Mouse (Mus musculus): ENCODE measurements around the gene Col6a6. TPM values are rescaled to one million over a fixed set of nuclear protein-coding genes. Genes with fewer than 3 reads are reported as not detected.

The Col6a6 gene
- total RNA-seq, 2 experiments from 2014 or later = 0.34 to 0.44 TPM

DNA sequence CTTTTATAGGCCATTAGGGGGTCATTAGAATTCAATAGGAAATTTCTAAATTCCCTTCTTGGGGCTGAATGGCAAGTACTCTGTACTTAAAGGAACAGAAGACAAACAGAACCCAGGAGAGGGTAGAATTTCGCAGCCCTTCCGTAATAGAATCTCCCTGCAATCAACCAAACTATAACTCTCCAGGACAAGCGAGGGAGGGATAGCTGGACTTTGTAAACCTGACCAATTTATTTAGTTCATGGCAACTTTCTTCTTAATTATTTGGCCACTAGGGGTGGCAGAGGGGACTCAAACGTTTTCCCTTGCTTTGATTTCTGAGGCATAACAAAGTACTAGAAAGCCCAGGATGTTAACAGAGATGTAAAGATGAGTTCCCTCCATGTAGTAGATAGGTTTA, 6.8 kb upstream of the Col6a6 start:
- Histone ChIP-seq H3K27ac (no peak overlapping the region), H3K4me3 (no peak overlapping the region)
- DNase-seq (ENCODE audit: low spot score in 2 of 2) = no peak
- peak; percentile 57 for TF ChIP-seq CTCF (conservative IDR thresholded peaks at IDR 0.05)

DNA sequence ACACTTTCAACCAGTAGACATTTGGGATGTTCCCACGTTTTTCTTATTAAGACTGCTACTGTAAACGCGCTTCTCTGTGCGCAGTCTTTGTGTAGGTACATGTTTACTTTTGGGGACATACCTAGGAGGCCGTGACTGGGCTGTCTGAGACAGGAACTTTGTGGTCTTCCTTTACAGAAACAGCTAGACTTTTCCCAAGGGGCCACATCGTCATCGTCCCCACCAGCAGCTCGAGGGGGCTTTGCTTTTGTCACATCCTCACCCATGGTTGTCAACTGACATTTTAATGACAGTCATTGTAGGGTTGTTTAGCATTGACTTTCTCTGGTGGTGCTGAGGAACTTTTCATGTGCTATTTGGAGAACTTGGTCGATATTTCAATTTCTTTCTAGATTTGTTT, 3.3 kb upstream of the Col6a6 start:
- Histone ChIP-seq H3K27ac (no peak overlapping the region), H3K4me3 (no peak overlapping the region)
- TF ChIP-seq CTCF (conservative IDR thresholded peaks at IDR 0.05) = no peak
- no peak for DNase-seq (ENCODE audit: low spot score in 2 of 2)

DNA sequence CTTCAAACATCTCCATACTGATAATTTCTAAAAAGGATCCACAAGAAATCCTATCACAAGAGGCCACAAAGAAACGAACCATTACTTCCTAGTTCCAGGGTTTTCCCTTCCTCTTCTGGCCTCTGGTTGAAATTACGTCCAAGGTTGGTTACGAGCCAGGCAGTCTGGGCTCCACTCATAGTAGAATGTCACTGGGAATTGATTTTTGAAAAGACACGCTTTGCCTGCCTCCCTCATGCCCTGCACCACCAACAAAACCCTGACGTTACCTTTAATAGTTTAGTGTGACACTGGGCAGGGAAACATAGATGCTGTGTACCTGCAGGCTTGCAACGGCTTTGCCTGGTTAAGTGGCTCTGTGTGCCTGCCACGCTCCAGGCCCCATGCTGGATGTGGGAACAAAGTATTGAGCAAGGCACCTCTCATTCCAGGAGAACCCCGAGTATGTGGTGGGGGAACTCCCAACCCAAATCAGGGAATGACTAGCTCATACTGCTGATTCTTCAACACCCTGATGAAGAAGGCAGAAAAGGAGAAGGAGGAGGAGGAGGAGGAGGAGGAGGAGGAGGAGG, 798 bp downstream of the Col6a6 start:
- TF ChIP-seq CTCF (conservative IDR thresholded peaks at IDR 0.05) = no peak
- Histone ChIP-seq H3K4me3 (no peak overlapping the region), H3K27ac (no peak overlapping the region)
- no peak for DNase-seq (ENCODE audit: low spot score in 2 of 2)

DNA sequence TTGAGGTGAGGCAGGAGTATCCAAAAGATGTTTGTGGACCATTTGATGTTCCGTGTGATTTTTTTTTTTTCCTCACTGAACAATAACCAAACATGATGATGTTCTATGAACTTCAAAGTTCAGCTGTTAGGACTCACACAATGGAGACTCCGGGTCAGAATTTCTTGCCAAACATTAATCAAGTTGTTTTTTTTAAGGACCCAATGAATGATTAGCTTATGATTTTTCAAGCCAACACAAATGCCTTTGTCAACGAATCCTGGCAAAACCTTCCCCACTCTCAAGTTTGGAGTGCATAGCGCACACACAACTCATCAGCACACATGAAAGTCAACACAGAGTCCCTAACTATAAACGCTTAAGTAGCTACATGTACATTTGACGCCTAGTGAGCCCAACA, 7.2 kb downstream of the Col6a6 start:
- Histone ChIP-seq H3K27ac (no peak overlapping the region), H3K4me3 (no peak overlapping the region)
- DNase-seq (ENCODE audit: low spot score in 2 of 2) = no peak
- no peak for TF ChIP-seq CTCF (conservative IDR thresholded peaks at IDR 0.05)

DNA sequence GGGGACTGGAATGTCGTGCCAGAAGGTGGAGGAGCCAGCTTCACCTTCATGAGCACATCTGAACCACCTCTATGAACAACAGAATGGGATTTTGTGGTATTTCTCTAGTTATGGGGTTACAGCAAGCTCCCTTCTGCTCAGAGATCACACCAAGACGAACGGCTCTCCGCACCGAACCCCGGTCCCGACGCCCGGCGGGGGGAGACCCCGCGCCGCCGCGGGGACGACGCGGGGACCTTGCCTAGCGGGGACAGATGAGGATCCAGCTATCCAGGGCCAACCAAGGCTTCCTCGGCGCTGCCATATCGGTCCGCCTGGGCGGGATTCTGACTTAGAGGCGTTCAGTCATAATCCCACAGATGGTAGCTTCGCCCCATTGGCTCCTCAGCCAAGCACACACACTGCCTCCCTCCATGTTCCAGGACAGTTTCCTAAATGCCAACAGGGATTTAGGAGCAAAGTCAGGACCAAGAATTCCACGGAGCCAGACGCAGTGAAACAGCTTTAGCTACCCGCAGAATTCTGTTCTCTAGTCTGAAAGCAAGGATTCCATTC, 8.7 kb downstream of the Col6a6 start:
- no peak overlapping the region for H3K27ac ChIP-seq
- no peak for TF ChIP-seq CTCF (conservative IDR thresholded peaks at IDR 0.05)
- H3K4me3 ChIP-seq = no peak overlapping the region
- no peak for DNase-seq (ENCODE audit: low spot score in 2 of 2)

DNA sequence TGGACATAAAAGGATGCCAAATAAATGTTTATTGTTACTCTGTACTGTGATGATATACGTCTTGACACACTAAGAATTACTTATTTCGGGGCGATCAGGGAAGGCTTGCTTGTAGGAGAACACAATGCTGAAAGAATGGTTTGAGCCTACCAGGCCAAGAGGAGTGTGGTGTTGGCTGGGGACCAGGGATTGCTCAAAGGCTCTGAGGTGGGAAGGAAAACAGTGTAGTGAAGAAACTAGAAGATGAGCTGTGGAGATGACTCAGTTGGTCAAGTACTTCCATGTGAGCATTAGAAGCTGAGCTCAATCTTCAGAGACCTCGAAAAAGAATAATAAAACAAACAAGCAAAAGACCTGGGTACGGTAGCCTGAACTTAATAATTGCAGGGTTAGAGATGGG, 13.5 kb downstream of the Col6a6 start:
- H3K4me3 ChIP-seq = no peak overlapping the region

DNA sequence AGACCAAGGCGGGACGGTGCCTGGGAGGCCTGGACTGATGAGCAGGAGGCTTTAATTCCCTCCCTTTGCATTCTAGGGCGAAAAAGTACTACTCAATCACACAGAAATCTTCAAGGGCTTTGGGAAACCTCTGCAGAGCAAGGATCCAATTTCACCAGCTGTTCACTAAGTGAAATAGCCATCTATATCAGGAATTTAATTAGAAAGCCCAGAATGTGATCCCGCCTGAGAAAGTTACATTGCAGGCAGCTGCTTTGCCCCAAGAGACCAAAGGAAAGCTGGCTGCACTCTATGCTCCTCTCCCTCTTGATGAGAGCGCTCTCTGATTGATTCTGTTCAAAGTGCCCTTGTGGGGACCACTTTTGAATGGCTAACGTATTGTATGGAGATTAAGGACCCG, 16.5 kb downstream of the Col6a6 start:
- H3K4me3 ChIP-seq = no peak overlapping the region
- H3K27ac ChIP-seq = no peak overlapping the region
- TF ChIP-seq CTCF (conservative IDR thresholded peaks at IDR 0.05) = no peak
- DNase-seq (ENCODE audit: low spot score in 2 of 2) = no peak

More for the DNA sequence above, 13.5 kb downstream of the Col6a6 start:
- no peak for TF ChIP-seq CTCF (conservative IDR thresholded peaks at IDR 0.05)
- DNase-seq (ENCODE audit: low spot score in 2 of 2) = no peak
- no peak overlapping the region for H3K27ac ChIP-seq

DNA sequence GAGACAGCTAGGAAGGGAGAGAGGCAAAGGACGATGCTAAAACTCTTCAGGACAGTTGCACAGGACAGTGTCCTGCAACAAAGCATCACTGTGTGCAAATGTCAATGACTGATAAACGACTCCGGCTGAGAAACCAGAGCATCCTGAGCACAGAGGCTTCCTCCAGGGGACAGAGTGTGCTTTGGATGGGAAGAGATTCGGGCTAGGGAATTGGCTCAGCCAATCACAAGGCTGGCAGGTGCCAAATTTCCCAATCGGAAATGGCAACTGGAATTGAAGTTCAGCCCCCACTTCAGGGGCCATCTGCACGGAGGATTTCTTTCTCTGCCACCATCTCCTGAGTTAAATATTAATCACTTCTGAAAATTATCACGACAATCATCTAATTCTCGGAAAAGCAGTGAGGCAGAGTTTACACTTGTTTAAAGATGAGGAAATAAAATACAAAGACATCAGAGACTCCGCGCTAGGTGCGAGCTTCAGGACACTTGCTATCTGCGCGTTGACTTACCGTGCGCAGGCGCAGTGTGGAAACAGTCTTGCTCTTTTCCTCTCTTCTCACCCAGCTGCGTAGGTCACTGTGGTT, 18.9 kb downstream of the Col6a6 start:
- no peak for TF ChIP-seq CTCF (conservative IDR thresholded peaks at IDR 0.05)
- H3K27ac ChIP-seq = no peak overlapping the region
- DNase-seq (ENCODE audit: low spot score in 2 of 2) = no peak
- H3K4me3 ChIP-seq = no peak overlapping the region

DNA sequence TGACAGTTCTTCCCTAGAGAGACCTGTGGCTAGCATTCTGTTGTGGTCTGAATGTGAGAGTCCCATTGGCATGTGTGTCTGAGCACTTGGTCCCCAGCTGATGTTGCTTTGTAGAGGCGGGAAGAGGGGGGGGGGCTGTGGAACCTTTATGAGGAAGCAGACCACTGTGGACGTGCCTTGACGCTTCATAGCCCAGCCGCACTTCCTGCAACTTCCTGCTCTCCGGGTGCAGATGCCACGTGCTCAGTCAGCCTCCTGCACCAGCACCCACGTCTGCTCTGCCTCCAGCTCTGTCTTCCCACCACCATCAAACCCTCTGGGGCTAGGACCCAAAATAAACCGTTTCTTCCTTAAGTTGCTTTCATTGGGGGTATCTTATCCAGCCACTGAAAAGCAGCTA, 24.5 kb downstream of the Col6a6 start:
- no peak overlapping the region for H3K27ac ChIP-seq
- no peak overlapping the region for H3K4me3 ChIP-seq
- TF ChIP-seq CTCF (conservative IDR thresholded peaks at IDR 0.05) = no peak
- DNase-seq (ENCODE audit: low spot score in 2 of 2) = no peak

DNA sequence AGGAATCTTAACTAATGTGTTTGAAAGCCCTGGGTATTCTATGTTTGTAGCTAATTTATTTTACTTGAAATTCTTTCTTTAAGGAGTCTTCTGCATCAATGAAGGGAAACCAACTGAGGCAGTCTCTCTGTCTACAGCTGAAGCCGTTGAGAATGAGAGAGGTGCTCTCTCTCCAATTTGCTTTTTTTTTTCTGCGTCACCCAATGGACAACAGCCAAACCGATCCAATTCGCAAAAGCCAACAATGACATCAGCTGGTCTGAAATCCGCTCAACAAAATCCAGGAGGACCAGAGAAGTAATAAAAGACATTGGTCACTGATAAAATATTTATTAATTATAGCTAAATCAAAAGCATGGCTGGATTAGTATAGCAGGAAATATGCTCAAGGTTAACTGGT, 26.5 kb downstream of the Col6a6 start:
- H3K4me3 ChIP-seq = no peak overlapping the region
- H3K27ac ChIP-seq = no peak overlapping the region
- TF ChIP-seq CTCF (conservative IDR thresholded peaks at IDR 0.05) = no peak
- no peak for DNase-seq (ENCODE audit: low spot score in 2 of 2)

DNA sequence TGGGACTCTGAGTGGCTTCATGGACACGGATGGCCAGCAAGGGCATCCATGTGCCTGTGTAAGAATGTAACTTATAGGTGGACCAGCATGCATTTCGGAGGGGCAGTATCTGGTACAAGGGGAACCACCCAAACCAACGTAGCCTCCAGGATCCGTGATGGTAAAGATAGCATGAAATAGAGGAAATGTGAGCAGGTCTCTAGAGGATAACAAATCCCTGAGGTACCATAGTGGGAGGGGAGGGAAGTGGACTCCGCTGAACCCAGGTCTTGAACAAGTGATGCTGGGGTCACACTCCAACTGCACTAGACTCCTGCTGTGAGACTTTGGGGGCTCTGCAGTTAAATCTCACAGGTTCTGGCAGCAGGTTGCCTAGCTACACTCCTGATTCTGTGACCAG, 27.7 kb downstream of the Col6a6 start:
- no peak for TF ChIP-seq CTCF (conservative IDR thresholded peaks at IDR 0.05)
- Histone ChIP-seq H3K27ac (no peak overlapping the region), H3K4me3 (no peak overlapping the region)
- DNase-seq (ENCODE audit: low spot score in 2 of 2) = no peak

DNA sequence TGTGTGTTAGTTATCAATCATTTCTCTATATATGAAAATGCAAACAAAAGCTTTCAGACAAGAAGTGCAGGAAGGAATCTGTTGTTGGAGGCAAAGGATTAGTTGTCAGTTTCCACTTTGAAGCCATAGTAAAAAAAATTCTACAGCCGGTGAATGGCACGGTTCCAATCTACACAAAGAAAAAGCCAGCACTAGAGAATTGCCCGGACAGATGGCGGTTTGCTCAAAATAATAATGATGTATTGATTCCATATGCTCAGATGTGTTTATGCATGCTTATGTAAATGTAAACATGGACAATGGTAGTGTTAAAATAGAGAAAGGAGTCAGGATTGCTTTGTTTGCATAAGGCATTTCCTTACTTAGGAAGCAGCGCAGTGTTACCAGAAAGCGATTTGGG, 31.8 kb downstream of the Col6a6 start:
- Histone ChIP-seq H3K4me3 (no peak overlapping the region), H3K27ac (no peak overlapping the region)
- no peak for TF ChIP-seq CTCF (conservative IDR thresholded peaks at IDR 0.05)
- DNase-seq (ENCODE audit: low spot score in 2 of 2) = no peak

DNA sequence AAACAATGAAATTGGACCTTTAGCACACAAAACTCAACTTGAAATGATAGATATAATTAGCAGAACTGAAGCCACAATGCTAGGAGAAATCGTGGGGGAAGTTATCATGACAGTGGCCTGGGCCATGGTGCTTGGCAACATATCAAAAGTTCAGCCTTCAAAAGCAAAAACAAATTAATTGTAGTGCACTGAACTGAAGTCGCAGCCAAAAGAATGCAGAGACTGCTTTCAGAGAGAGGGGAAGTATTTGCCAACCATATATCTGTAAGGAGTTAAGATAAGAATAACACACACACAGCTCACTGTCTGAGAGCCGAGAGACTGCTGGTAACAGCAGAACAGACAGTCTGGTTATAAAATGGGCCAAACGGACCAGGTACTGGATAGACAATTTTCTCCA, 33.0 kb downstream of the Col6a6 start:
- TF ChIP-seq CTCF (conservative IDR thresholded peaks at IDR 0.05) = no peak
- no peak for DNase-seq (ENCODE audit: low spot score in 2 of 2)

DNA sequence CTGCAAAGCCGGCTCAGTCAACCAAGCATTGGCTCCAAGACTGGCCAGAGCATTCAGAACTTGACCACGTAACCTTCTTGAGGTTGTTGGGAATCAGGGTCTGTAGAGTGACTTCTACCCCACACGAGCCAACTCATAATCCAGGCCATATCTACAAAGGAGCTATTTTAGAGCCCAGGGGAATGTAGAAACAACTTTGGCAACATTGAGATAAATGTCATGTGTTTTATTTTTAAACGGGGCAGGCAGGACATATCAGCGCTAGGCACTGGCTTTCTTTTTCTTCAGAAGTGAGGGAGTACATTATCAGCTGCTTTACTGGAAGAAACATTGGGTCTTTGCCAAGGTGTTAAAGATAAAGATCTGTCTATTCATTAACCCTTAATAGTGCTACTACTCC, 36.1 kb downstream of the Col6a6 start:
- Histone ChIP-seq H3K4me3 (no peak overlapping the region), H3K27ac (no peak overlapping the region)
- TF ChIP-seq CTCF (conservative IDR thresholded peaks at IDR 0.05) = no peak
- DNase-seq (ENCODE audit: low spot score in 2 of 2) = no peak

More for the DNA sequence above, 33.0 kb downstream of the Col6a6 start:
- Histone ChIP-seq H3K27ac (no peak overlapping the region), H3K4me3 (no peak overlapping the region)

All from layer of hippocampus, adult 2 months (tissue).